Mouse (Mus musculus) MEL-GATA-1-ER (cell line): ENCODE measurements around the gene Josd2.
A peak's percentile ranks its signal among the peaks of the same experiment; 100 is the strongest.

Source experiments
- DNase-seq: peaks from one replicate; pipeline ENCODE4 v3.0.0-alpha.2; 2012; ENCODE audit warnings: low read depth; ENCODE audit errors: extremely low read depth

Gene Josd2

DNA sequence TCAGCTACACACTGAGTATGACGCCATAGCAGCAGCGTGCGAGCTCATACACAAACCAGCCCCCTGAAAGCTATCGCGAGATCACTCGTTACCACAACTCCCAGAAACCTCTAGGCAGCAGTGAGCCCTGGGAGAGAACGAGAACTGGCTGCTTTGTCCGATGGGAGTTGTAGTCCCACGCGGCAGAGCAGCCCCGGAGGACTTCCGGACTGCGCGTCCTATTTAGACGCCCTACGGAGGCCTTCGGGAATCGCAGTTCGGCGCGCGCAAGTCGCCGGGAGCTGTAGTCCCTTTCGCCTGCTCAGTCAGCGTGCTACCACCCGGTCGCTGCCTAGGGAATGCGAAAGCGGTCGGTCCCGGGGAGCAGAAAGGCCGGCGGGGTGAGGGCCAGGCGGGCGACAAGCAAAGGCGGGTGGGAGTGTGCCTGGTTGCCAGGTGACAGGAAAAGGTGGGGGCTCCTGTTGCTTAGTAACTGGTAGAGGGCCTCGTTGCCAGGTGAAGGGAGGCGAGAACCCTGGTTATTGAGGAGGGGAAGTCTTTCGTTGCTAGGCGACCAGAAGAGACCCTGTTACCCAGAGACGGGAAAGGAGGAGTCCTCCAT is at the start of gene Josd2:
TSS of gene Josd2 (plus strand) at position 170 of the 601 bp plus-strand sequence.
- DNase-seq, result peak; percentile 99

GRCm38 (mm10) chr7:44427666-44428065 is 40.1 kb upstream of the Josd2 start:
- DNase-seq, result no peak

- DNase-seq, result no peak
Measured at GRCm38 (mm10) chr7:44428171-44428950, 39.4 kb upstream of the Josd2 start.

DNA sequence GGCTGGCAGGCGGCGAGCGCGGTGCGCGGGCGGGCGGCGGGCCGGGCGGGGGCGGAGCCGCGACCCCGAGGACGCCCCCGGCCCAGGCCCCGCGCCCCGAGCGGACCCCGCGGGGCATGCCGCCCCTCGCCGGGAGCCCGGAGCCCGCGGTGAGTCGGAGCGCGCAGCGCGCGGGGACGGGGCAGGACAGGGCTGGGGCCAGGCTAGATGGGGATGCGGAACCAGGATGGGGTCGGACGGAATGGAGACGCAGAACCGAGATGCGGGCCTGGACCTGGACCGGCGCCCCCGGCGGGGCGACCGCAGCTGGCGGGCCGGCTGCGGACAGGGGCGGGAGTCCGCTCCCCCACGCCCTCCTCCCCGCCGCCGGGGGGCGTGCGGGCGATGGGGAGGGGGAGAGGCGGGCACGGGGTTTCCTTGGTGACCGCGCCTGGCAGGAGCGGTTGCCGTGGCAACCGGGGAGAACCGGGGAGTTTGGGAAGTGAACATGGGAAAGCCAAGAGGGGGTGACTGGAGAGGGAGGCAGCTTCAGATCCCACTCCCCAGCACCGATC is 38.7 kb upstream of the Josd2 start, which contains the start of gene Lrrc4b:
TSS of gene Lrrc4b (plus strand) at position 51 of the 554 bp plus-strand sequence.
- DNase-seq, result no peak

GRCm38 (mm10) chr7:44429534-44430488 is 38.0 kb upstream of the Josd2 start:
- DNase-seq, result no peak

GRCm38 (mm10) chr7:44432550-44432949 is 35.2 kb upstream of the Josd2 start:
- DNase-seq, result no peak

DNA sequence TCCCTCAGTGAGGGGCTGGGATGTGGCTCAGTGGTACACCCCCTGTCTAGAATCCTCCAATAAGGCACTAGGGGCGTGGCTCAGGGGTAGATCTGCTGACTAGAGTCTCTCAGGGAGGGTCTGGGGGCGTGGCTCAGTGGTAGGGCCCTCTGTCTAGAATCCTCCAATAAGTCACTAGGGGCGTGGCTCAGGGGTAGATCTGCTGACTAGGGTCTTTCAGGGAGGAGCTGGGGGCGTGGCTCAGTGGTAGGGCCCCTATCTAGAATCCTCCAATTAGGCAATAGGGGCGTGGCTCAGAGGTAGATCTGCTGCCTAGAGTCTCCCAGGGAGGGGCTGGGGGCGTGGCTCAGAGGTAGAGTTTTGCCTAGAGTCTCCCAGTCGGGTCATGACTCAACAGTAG is 34.4 kb upstream of the Josd2 start:
- DNase-seq, result peak; percentile 98

DNA sequence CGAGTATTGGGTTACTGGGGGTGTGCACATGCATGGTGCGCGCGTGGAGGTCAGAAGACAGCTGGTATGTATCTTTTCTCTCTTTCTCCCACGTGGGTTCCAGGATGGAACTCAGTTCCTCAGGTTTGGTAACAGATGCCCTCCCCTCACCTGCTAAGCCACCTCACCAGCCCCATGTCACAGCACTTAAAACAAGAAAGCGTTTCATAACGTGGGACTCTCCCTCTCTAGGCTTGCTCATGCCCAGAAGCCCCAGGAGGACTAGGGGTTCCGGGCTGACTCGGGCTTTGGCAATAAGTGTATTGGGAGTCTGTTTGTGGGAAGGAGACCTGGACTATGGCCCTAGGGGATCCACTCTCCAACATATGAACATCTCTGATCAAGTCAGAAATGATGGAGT is 33.7 kb upstream of the Josd2 start:
- DNase-seq, result no peak

- no peak for DNase-seq
Measured at GRCm38 (mm10) chr7:44435796-44436195, 32.0 kb upstream of the Josd2 start.

DNA sequence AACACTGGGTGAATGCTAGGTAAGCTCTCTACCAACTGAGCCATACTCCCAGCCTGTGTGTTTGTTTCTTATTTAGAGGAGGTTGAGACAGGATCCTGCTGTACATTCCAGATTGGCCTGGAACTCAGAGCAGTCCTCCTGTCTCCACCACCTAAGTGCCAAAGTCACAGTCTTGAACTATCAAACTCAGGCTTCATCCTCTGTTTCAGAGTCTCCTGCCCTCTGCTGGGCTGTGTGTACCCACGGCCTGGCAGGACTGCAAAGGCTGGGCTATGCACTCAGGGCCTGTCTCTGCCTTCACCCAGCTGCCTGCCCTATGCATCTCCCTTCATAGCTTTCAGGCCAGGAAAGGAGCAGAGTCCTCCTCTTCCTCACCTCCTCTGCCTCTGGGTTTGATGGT is 31.5 kb upstream of the Josd2 start:
- DNase-seq, result no peak

DNA sequence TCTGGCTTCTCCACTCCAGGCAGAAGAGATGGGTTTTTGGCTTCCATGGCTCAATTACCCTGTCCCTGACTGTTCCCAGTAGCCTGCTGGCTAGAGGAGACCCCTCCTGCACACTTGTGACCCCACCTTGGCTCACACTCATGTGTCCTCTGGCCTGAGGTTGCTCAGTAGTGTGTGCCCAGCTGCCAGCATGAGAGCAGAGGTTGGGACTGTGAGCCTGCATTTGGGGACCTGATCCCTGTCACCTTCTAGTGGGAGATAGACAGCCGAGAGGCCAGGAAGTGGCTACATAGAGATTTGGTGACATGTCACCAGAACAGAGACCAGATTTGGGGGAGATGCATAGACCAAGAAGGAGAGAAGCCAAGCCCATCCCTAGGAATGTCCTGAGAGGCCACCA is 30.6 kb upstream of the Josd2 start:
- DNase-seq, result no peak

GRCm38 (mm10) chr7:44437933-44438332 is 29.8 kb upstream of the Josd2 start:
- no peak for DNase-seq

- no peak for DNase-seq
Measured at GRCm38 (mm10) chr7:44439696-44440095, 28.1 kb upstream of the Josd2 start.

DNA sequence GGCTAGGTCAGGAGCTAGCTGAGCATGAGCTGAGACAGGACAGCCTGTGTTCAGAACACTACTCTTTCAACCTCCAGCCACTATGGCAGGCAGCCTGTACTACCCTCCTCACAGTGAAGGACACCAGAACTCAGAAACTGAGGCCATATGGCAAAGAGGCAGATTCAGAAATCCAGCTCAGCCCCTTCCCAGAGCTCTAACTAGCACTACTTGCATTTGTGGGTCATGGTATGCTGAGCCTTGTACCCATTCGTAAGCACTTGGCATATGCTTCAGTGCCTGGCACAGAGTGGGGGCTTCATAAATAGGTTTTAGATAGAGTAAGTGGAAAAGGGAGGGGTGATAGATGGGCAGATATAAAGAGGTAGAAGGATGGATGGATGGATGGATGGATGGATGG is 27.3 kb upstream of the Josd2 start:
- DNase-seq, result no peak

DNA sequence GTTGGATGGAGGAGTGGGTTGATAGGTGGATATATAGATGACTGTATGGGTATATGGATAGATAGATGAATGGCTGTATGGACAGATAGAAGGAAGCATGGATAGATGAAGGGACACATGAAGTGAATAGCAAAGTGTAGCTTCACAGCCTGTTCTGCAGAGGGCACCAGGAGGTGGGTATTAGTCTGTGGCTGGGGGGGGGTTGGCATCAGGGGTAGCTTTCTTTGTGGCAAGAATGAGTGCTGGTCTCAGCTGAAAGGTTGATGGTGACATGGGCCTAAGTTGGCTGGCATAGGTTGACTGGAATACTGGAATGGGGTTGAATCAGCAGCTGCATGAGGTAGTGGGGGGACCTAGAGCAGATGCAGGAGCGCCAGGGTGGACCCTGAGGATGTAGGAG is 26.6 kb upstream of the Josd2 start:
- DNase-seq, result no peak

GRCm38 (mm10) chr7:44441648-44442109 is 26.1 kb upstream of the Josd2 start:
- DNase-seq, result no peak

- DNase-seq, result no peak
Measured at GRCm38 (mm10) chr7:44442407-44442821, 25.4 kb upstream of the Josd2 start.

GRCm38 (mm10) chr7:44443268-44444173 is 24.3 kb upstream of the Josd2 start:
- no peak for DNase-seq

GRCm38 (mm10) chr7:44444886-44445527 is 22.8 kb upstream of the Josd2 start:
- no peak for DNase-seq

GRCm38 (mm10) chr7:44445528-44445923 is 22.3 kb upstream of the Josd2 start:
- no peak for DNase-seq
